Mouse (Mus musculus) MEL (cell line): Measurements from ENCODE around the gene Vwa3a.

Source experiments
- CTCF ChIP-seq, 3 experiments: IDR thresholded peaks in 2 of 3; conservative IDR thresholded peaks in 1 of 3; 2 replicates each; pipeline ENCODE4 v1.5.1; 2011 to 2012; ENCODE audit warnings: low read length in 3 of 3, low read depth in 2 of 3, mild to moderate bottlenecking in 2 of 3, improper control_type of control experiment in 1 of 3, inconsistent platforms in 1 of 3, mixed read lengths in 1 of 3, moderate library complexity in 1 of 3; ENCODE audit not compliant: control insufficient read depth in 1 of 3, insufficient read depth in 1 of 3, poor library complexity in 1 of 3, severe bottlenecking in 1 of 3
- ELF1 ChIP-seq: IDR thresholded peaks from 2 replicates; pipeline ENCODE4 v1.6.1; 2014; ENCODE audit warnings: low read depth, mild to moderate bottlenecking, inconsistent platforms, low read length, improper control_type of control experiment, moderate library complexity
- ETS1 ChIP-seq: IDR thresholded peaks from 2 replicates; pipeline ENCODE4 v1.6.1; 2012; ENCODE audit warnings: low read depth, mild to moderate bottlenecking, inconsistent platforms, low read length, improper control_type of control experiment, moderate library complexity
- GABPA ChIP-seq: IDR thresholded peaks from 2 replicates; pipeline ENCODE4 v1.6.1; 2012; ENCODE audit warnings: low read depth, mild to moderate bottlenecking, inconsistent platforms, low read length, improper control_type of control experiment, moderate library complexity
- GATA1 ChIP-seq: IDR thresholded peaks from 2 replicates; pipeline ENCODE4 v1.6.1; 2011; ENCODE audit warnings: low read depth, low read length, improper control_type of control experiment
- HCFC1 ChIP-seq: IDR thresholded peaks from 2 replicates; pipeline ENCODE4 v1.6.1; 2012; ENCODE audit warnings: low read depth, mild to moderate bottlenecking, inconsistent platforms, low read length, improper control_type of control experiment, moderate library complexity
- MEF2A ChIP-seq: IDR thresholded peaks from 2 replicates; pipeline ENCODE4 v1.6.1; 2014; ENCODE audit warnings: low read depth, mild to moderate bottlenecking, inconsistent platforms, low read length, improper control_type of control experiment; ENCODE audit not compliant: poor library complexity, insufficient replicate concordance, severe bottlenecking; ENCODE audit errors: extremely low read depth
- POLR2A ChIP-seq, 2 experiments: IDR thresholded peaks; 2 replicates each; pipeline ENCODE4 v1.6.1; 2011 to 2012; ENCODE audit warnings: low read length in 2 of 2, mild to moderate bottlenecking in 2 of 2, control low read depth in 1 of 2, improper control_type of control experiment in 1 of 2, low read depth in 1 of 2, moderate library complexity in 1 of 2; ENCODE audit not compliant: control insufficient read depth in 1 of 2, insufficient read depth in 1 of 2, poor library complexity in 1 of 2
- SIN3A ChIP-seq: IDR thresholded peaks from 2 replicates; pipeline ENCODE4 v1.6.1; 2012; ENCODE audit warnings: low read length, improper control_type of control experiment, inconsistent platforms
- USF1 ChIP-seq: IDR thresholded peaks from 2 replicates; pipeline ENCODE4 v1.6.1; 2014; ENCODE audit warnings: low read depth, mild to moderate bottlenecking, inconsistent platforms, low read length, improper control_type of control experiment, moderate library complexity
- USF2 ChIP-seq, 2 experiments: IDR thresholded peaks; 2 replicates each; pipeline ENCODE4 v1.6.1; 2011 to 2012; ENCODE audit warnings: improper control_type of control experiment in 2 of 2, low read length in 2 of 2, borderline replicate concordance in 1 of 2, inconsistent platforms in 1 of 2, low read depth in 1 of 2, mild to moderate bottlenecking in 1 of 2; ENCODE audit not compliant: insufficient read depth in 1 of 2
- ZC3H11A ChIP-seq: IDR thresholded peaks from 2 replicates; pipeline ENCODE4 v1.6.1; 2012; ENCODE audit warnings: low read depth, mild to moderate bottlenecking, inconsistent platforms, low read length, improper control_type of control experiment

DNA sequence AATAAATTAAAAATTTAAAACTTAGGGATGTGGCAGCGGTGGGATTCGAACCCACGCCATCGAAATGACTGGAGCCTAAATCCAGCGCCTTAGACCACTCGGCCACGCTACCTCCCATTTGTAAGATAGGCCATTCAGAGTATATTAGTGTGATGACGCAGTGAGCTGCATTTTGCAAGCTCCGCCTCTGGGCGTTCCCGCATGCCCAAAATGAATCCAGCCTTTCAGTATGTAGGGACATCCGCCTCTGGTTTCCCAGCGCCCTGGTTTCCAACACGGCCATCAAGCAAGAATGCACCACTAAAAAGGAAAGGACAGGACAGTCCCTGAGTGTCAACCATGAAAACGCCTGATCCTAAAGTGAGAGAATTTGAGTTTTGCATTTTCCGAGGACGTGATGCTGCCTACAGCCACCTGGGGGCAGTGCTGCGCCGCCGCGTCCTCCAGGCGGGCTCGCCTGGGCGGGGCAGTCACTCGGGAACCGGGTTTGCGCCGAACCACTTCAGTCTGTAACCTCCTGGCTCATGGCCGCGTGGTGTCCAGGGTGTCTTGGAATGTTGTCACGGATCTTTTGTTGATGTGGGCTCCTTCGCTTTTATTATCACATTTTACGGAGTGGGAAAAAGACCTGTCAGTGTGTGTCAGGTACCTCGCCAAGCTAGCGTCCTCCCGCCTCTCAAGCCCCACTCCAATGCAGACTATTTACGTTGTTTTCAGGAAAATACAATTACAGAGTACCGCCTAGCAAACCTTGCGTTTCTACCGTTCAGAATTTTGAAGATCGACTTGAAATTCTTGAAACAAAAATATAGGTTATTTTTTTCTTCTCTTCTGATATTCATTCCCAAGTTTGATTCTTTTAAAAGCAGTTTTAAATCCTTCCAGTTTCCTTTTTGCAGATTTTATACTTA is 96.6 kb downstream of the Vwa3a start:
- TF ChIP-seq HCFC1 (0 out of 2 replicates have a peak, but pooled peaks have one; percentile 17), GABPA (no peak), CTCF (IDR thresholded peaks at IDR 0.05 in 2 of 3, conservative IDR thresholded peaks at IDR 0.05 in 1 of 3; ENCODE audit: control insufficient read depth in 1 of 3, insufficient read depth in 1 of 3, low read depth in 2 of 3, low read length in 3 of 3, poor library complexity in 1 of 3, severe bottlenecking in 1 of 3) (peak in 2 of 3 experiments; percentile 94 to 97), ZC3H11A (peak; percentile 95), GATA1 (0 out of 2 replicates have a peak, but pooled peaks have one; percentile 9), POLR2A (IDR thresholded peaks at IDR 0.05; ENCODE audit: control insufficient read depth in 1 of 2, insufficient read depth in 1 of 2, low read depth in 1 of 2, low read length in 2 of 2, poor library complexity in 1 of 2) (peak; percentile 25 to 28; a peak in 2 of 4 replicates), MEF2A (no peak), USF1 (no peak), ELF1 (peak; percentile 58), SIN3A (no peak; the same call in none of the 2 replicates), ETS1 (peak; percentile 40; the same call in 1 of the 2 replicates), USF2 (IDR thresholded peaks at IDR 0.05; ENCODE audit: borderline replicate concordance in 1 of 2, insufficient read depth in 1 of 2, low read depth in 1 of 2, low read length in 2 of 2) (no peak)
